Mouse (Mus musculus): Measurements from ENCODE around the gene Gm3532. TPM values are rescaled to one million over a fixed set of nuclear protein-coding genes. Genes with fewer than 3 reads are reported as not detected.

Gene Gm3532
- polyA plus RNA-seq (2015; fragmentation: Illumina TruSeq; extraction: RNeasy Lipid Tissue Mini Kit (QIAGEN cat#74804); ENCODE audit: low read depth, low replicate concordance) = not detected

DNA sequence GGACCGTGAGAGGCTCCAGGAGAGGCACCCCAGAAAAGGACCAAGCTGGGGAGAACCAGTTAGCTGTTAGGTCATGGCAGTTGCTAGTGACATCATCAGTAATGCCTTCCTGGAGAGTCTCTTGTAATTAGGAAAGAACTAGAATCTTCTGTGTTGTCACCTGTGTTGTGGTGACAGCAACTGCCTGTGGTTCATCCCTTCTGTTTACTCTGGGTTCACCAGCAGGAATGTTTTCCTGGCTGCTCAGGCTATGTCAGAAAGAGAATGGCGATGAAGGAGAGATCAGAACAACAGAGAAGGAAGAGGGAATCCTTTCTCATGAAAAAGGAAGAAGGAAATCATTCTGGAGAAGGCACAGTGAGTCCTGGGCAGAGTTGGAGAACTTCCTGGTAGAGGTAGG is at the start of gene Gm3532:
TSS of gene Gm3532 (plus strand) at position 301 of the 400 bp plus-strand sequence.

DNA sequence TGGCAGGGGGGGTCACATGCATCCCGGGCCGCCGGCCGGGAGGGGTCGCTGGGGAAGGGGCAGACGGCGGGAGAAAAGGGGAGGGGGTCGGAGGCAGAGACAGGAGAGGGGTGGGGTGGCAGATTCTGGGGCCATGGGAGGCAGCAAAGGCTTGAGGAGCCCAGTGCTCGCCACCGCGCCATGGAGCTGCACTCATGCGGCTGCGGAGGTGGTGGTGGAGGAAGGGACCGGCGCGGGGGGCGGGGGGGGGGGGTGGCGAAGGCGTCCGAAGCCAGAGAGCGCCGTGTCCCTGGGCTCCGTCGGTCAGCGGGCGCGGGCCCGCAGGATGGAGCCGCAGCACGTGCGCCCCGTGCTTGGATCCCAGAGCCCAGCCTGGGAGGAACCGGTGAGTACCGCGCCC is 36.9 kb upstream of the Gm3532 start, which contains the start of gene Gm3488:
TSS of gene Gm3488 (plus strand) at position 301 of the 400 bp plus-strand sequence.

Other genes with a start within 250 kb of the Gm3532 start
- gene Gm3542, start 203.6 kb upstream of the Gm3532 start, polyA plus RNA-seq (2015; fragmentation: Illumina TruSeq; extraction: RNeasy Lipid Tissue Mini Kit (QIAGEN cat#74804); ENCODE audit: low read depth, low replicate concordance) = not detected
- gene Gm3500, start 149.4 kb upstream of the Gm3532 start, polyA plus RNA-seq (2015; fragmentation: Illumina TruSeq; extraction: RNeasy Lipid Tissue Mini Kit (QIAGEN cat#74804); ENCODE audit: low read depth, low replicate concordance) = not detected
- 2.0 TPM for gene Gm3194, start 83.0 kb upstream of the Gm3532 start, polyA plus RNA-seq (2015; fragmentation: Illumina TruSeq; extraction: RNeasy Lipid Tissue Mini Kit (QIAGEN cat#74804); ENCODE audit: low read depth, low replicate concordance)
- not detected for gene Gm8246, start 60.7 kb upstream of the Gm3532 start, polyA plus RNA-seq (2015; fragmentation: Illumina TruSeq; extraction: RNeasy Lipid Tissue Mini Kit (QIAGEN cat#74804); ENCODE audit: low read depth, low replicate concordance)
- gene Gm3187, start 54.3 kb upstream of the Gm3532 start, polyA plus RNA-seq (2015; fragmentation: Illumina TruSeq; extraction: RNeasy Lipid Tissue Mini Kit (QIAGEN cat#74804); ENCODE audit: low read depth, low replicate concordance) = not detected
- gene Gm3488, start 36.8 kb upstream of the Gm3532 start, polyA plus RNA-seq (2015; fragmentation: Illumina TruSeq; extraction: RNeasy Lipid Tissue Mini Kit (QIAGEN cat#74804); ENCODE audit: low read depth, low replicate concordance) = 3.3 TPM
- not detected for gene Gm8265, start 94.5 kb downstream of the Gm3532 start, polyA plus RNA-seq (2015; fragmentation: Illumina TruSeq; extraction: RNeasy Lipid Tissue Mini Kit (QIAGEN cat#74804); ENCODE audit: low read depth, low replicate concordance)
- gene Gm9603, start 149.0 kb downstream of the Gm3532 start, polyA plus RNA-seq (2015; fragmentation: Illumina TruSeq; extraction: RNeasy Lipid Tissue Mini Kit (QIAGEN cat#74804); ENCODE audit: low read depth, low replicate concordance) = not detected
- 0.62 TPM for gene Gm3373, start 203.1 kb downstream of the Gm3532 start, polyA plus RNA-seq (2015; fragmentation: Illumina TruSeq; extraction: RNeasy Lipid Tissue Mini Kit (QIAGEN cat#74804); ENCODE audit: low read depth, low replicate concordance)

All from brain, adult 10 weeks (tissue).